Mouse (Mus musculus) left cerebral cortex, postnatal 14 days (tissue): ENCODE data around the gene Camkmt. TPM values are rescaled to one million over a fixed set of nuclear protein-coding genes. Genes with fewer than 3 reads are reported as not detected.

Experiments
- DNase-seq, 2 experiments: peaks; one replicate each; pipeline ENCODE4 v3.0.0; 2021 to 2022; ENCODE audit warnings: low spot score in 2 of 2, mixed read lengths in 1 of 2
- intact Hi-C: fragments of 180-260 bp; cut with DNase I; formaldehyde crosslinking; loops from one replicate; pipeline ENCODE4 v1.15.1; 2025
- total RNA-seq, 2 experiments: library from RNA; stranded (reverse); gene quantifications; 2 replicates each; pipeline ENCODE4 v1.2.3; 2021

Gene Camkmt
- total RNA-seq, 2 experiments from 2014 or later, result 11.0 to 11.6 TPM

DNA sequence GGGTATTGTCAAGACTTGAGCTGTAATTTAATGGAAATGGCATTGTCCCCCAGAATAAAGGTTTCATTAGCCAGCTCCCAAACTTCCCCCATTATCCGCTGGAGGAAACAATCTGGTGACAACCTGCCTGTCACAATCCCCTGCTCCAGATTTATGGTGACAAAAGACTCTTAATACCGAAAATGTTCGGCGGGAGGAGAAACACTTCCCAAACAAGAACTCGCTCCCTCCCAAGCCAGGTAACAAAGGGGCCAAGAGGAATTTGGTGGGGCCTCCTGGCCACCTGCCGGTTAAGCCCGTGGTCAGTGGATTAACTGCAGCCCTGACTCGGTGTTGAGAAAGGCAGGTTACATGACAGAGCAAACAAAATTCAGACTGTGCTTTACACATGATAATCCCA, 383.5 kb downstream of the Camkmt start:
- no peak for DNase-seq
- intact Hi-C loops, result no loop called here

- intact Hi-C loops, result loop anchor here (10.0 kb wide), 1 partner anchor 324 kb away; no protein-coding TSS in a partner anchor
- DNase-seq, result no peak
Measured at GRCm38 (mm10) chr17:85481241-85481640, 390.9 kb downstream of the Camkmt start.

DNA sequence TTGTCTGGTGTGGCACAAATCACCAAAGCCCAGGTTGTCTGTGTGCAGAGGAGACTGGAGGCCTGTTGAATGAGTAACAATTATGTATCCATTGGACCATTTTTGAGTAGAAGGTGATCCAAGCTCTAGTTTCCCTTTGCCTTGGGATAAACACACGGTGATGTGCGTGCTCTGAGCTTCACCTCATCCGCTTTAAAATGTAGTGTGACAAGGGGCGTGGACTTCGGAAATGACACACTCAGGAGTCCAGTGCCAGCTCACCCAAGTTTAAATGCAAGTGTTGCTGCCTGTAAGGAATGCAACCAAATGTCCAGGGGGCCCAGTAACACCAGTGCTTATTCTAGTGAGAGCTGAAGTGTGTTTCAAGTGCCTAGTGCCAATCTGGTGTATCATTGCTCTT, 392.7 kb downstream of the Camkmt start:
- no peak for DNase-seq
- intact Hi-C loops, result loop anchor here (10.0 kb wide), 1 partner anchor 322 kb away; no protein-coding TSS in a partner anchor

GRCm38 (mm10) chr17:85484015-85484414, 393.7 kb downstream of the Camkmt start:
- intact Hi-C loops, result loop anchor here (10.0 kb wide), 1 partner anchor 321 kb away; no protein-coding TSS in a partner anchor
- DNase-seq, result no peak

DNA sequence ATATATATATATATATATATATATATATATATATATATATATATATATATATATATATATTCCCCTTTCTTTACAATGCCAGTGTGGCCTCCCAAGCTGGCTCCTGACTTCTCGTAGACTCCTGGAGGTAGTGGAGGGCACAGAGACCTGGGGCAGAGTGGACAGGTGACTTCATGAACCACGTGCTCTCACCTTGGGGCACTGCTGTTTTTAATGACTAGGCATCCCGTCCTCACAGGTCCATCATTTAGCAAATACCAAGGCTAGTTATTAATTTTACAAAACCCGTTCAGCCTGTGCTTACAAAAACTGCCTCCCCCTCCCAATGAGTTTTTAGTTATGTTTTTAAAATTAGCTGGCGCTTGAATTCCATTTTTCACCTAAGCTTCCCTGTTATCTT, 394.2 kb downstream of the Camkmt start:
- intact Hi-C loops, result loop anchor here (10.0 kb wide), 1 partner anchor 320 kb away; no protein-coding TSS in a partner anchor
- no peak for DNase-seq

DNA sequence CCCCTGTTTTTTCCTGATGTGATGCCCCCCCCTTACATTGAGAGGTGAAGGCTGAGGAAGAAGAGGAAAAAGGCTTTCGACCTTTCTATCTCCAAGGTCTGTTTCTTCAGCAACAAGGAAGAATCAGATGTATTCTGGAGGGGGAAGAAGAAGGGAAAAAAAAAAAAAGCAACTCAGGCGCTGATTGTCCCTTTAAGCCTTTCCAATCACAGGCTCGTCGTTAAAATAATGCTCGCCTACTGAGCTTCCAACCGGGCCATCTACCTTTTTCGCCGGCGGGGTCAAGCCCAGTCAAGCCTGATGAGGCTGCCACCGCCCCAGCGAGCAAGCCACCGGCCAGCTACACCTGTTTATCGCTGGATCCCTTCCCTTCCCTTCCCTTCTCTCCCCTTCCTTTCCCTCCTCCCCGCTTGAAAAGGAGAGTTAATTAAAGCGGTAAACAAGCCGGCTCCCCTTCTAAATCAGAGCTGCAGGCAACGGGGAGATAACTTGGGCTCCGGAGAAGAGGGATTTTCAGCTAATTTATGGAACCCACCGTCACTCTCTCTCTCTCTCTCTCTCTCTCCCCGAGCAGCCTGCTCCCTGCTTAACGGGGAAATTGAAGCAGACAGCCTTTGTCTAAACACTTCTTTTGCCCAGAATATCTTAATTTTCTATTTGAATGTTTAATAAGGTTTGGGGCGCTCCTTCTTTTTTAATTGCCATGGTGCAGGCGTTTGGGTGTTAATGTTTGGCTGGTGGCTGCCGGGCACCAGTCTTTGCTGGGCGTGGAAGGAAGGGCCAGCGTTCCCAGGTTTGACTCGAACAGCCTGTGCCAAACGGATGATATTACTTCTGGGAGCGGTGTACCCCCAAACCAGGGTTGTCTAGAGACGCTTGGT, 395.0 kb downstream of the Camkmt start:
- no peak for DNase-seq
- intact Hi-C loops, result loop anchor here (5.0 to 10.0 kb wide), 4 partner anchors 122 to 319 kb away; partner anchors contain the start of gene Six2

DNA sequence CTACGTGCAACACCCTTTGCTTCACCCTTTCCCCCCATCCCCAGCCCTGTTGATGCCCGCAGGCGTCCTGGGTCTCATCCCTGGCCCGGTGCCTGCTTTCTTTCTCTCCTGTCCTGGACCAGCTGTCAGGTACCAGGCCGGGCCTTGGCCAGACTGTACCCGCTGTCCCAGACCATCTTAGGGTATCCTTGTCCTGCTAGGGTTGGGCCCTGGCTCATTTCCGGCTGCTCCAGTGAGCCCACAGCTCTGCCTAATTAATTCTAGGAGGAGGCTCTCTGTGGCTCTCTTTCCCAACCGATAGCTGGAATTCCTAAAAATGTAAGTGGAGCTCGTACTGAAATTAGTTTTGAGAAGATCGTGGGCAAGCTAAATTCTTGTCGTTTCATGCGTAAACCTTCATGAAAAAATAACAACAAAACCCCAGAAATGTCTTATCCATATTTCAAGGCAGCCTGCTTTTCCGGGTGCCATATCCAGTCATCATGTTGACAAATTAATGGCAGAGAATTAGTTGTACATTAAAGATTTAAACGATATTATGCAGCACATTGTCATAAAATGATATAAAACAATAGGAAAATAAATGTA, 395.7 kb downstream of the Camkmt start:
- DNase-seq, result no peak
- intact Hi-C loops, result loop anchor here (5.0 to 10.0 kb wide), 4 partner anchors 121 to 319 kb away; partner anchors contain the start of gene Six2

DNA sequence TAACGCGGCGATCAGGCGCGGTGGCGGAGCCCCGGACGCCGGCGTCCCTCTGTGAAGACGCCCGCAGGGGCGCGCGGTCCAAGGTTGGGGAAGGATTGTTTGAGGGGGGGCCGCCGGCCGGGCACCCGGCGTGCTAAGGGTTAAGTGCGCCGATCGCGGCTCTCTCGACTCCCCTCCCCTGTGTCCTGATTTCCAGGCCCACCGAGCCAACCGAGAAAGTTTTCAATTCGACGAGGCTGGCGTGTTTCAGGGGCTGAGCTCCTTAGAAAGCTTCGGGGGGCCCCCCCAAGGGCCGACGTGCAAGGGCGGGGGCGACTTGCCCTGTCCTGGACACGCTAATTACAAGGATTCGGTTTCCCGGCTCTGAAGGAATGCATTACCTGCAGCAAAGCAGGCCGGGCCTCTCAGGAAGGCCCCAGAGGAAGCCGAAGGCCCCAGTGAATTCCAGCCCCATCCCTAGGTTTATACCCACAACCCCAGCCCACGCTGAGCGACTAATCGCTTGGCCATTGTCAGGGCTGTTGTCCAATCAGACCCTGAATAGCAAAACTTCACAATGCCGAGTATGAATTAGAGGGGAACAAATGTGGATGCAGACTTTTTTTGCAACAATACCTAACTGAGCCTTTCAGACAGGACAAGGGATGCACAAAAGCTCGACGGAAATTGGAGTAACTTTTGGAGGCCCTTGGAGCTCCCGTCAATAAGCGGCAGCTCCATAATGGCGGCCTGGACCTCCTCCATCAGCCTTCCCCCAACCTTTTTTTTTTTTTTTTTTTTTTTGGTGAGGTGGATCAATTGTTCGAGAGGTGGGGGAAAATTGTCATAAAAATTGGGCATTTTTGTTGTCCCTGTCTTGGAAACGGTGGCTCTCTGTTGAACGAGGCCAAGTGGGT, 396.5 kb downstream of the Camkmt start:
- intact Hi-C loops, result loop anchor here (5.0 to 10.0 kb wide), 4 partner anchors 120 to 318 kb away; partner anchors contain the start of gene Six2
- DNase-seq, result no peak

DNA sequence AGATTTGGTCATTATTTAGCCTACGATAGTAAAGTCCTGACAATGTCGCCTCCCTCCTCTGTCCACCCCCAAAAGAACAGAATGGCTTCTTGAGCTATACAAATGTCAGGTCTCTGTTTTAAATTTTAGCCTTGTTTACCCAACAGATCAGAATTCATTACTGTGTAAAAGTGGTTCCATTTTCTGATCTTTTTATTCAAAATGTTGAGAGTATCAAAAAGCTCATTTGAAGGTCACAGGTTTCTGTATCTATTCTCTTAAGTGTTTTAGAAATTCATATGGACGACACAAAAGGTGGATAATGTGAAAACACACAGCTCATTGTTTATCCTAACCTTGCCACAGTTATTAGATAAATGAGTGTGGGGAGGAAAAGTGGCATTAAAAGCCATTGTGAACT, 397.2 kb downstream of the Camkmt start:
- intact Hi-C loops, result loop anchor here (5.0 to 10.0 kb wide), 4 partner anchors 120 to 317 kb away; partner anchors contain the start of gene Six2
- DNase-seq, result no peak

- DNase-seq, result no peak
- intact Hi-C loops, result loop anchor here (5.0 to 10.0 kb wide), 4 partner anchors 118 to 316 kb away; partner anchors contain the start of gene Six2
Measured at GRCm38 (mm10) chr17:85488601-85489487, 398.5 kb downstream of the Camkmt start.

DNA sequence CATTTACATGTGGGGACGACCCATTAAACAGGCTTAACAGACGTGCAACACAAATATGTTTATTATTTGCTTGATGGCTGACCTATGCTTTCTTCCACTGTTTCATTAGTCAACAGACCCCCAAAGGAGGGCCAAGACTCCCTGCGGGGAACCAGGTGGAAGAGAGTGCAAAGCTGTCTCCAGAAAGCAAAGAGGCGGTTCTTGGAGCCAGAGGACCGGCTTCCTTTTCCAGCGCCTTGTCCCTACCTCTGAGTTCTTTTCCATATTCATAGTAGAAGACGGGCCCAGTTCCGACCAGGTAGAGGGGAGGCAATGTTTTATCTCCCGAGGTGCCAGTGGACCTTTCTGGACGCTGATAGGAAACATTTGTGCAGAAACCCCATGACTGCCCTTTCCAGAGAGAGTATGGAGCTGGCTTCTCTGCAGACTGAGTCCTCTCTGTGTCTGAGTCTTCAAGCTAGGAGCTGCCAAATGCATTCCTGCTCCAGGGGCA, 399.2 kb downstream of the Camkmt start:
- DNase-seq, result no peak
- intact Hi-C loops, result loop anchor here (5.0 to 10.0 kb wide), 4 partner anchors 118 to 315 kb away; partner anchors contain the start of gene Six2

DNA sequence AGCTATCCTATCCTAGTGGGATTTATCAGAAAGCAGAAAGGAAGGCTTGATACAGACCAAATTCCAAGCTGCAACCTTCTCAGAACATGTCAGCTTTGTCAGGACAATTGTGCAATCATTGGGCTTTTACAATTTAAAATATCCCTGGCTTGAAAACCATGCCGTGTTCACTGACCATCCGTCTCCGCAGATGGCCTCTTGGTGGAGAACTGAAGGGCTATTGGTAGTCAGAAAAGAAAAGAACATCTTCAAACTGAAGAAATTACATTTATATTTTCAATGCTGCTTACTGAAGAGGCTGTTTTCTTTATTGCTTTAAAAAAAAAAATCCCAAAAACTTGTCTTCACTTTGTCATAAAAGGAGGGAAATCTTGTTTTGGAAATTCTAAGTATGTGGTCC, 401.1 kb downstream of the Camkmt start:
- intact Hi-C loops, result no loop called here
- DNase-seq, result no peak

DNA sequence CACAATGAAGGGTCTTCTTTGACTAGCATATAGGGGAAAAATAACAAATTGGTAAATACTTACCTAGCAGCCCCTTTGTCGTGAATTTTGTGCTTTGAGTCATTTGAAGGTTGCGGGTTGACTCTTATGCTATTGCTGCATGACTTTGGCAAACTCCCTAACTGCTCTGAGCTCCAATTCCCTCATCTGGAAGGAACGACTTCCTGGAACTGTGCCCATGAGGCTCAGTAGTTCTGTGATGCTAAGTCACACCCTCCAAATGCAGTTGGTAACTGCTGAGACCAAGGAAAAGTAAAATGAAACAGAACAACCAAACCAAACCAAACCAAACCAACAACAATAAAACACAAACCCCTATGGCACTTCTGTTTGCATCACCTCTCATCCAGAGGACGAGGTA, 403.2 kb downstream of the Camkmt start:
- DNase-seq, result no peak
- intact Hi-C loops, result no loop called here

DNA sequence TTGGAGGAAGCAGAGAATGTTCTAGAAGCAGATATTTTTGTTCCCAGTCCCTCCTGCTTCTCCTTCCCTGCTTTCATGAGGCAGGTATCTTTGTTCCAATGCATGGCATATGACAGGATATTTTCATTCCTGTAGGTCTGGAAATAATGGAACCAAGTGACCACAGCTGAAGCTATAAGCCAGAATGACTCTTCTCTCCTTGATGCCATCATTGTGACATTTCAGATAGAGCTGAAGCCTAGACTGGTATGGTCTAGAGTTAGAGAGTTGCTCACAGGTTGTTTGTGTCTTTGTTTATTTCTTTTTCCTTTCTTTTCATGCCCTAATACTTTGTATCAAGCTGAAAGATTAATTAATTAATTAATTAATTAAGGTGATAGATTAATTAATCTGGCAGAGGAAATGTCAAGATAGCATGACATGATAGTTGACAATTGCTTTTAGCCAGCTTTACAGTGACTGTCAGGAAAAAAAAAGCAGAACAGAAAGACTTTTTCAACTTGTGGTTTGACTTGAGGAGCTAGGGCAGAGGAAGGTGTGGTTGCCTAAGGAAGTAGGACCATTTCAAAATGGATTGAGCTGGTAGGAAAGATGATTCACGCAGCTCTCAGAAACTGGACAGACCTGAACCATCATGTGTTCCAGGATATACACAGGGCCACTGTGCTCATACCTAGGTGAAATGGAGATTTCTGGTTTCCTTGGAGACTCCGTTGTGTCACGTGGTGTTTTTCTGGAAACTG, 404.8 kb downstream of the Camkmt start:
- no peak for DNase-seq
- intact Hi-C loops, result no loop called here

DNA sequence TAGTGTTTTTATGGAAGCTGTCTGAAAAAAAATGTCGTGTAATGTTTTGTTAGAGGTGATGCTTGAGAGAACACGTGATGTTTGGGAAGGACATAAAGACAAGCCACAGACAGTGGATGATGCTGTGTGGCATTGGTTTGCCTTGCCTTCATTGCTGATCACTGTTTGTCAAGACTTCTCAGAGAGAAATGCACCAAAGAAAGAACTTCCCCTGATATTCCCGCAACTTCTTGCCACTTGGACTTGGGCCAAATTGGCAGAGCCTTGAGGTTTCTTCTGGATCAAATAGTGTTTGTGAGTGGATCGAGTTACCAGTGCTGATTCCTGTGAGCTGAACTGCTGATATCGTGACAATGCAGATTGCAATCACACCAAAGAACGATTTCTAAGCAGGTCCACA, 405.5 kb downstream of the Camkmt start:
- intact Hi-C loops, result no loop called here
- DNase-seq, result no peak

DNA sequence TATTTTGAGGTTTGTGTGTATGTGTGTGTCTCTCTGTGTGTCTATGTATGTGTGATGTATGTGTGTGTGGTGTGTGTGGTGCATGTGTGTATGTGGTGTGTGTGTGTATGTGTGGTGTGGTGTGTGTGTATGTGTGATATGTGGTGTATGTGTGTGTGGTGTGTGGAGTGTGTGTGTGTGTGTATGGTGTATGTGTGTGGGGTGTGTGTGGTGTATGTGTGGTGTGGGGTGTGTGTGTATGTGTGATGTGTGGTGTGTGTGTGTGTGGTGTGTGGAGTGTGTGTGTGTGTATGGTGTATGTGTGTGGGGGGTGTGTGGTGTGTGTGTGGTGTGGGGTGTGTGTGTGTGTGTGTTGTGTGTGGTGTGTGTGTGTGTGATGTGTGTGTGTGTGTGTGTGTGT, 414.5 kb downstream of the Camkmt start:
- intact Hi-C loops, result no loop called here
- no peak for DNase-seq
